Mouse (Mus musculus) E14TG2a.4 (cell line): ENCODE measurements at regions not wholly inside any gene's neighbourhood (a gene's known extent, or its start where the extent isn't known, plus 50 kb on each side); places are given as distances from the start of the nearest gene placed in this dataset.

Experiments
- H3K27me3 ChIP-seq: 2 replicates; pipeline ENCODE4 v1.6.1; 2014; ENCODE audit warnings: low read length, control low read depth; ENCODE audit not compliant: insufficient read depth
- H3K36me3 ChIP-seq: 2 replicates; pipeline ENCODE4 v1.6.1; 2014; ENCODE audit warnings: low read length, control low read depth; ENCODE audit not compliant: insufficient read depth
- H3K4me1 ChIP-seq: replicated peaks from 2 replicates; pipeline ENCODE4 v1.6.1; 2014; ENCODE audit warnings: low read depth, low read length, control low read depth
- H3K4me3 ChIP-seq: replicated peaks from 2 replicates; pipeline ENCODE4 v1.5.1; 2014; ENCODE audit warnings: mild to moderate bottlenecking, low read length
- H3K9me3 ChIP-seq: 2 replicates; pipeline ENCODE4 v1.6.1; 2014; ENCODE audit warnings: low read length, control low read depth
- CTCF ChIP-seq: conservative IDR thresholded peaks from 2 replicates; pipeline ENCODE4 v1.5.1; 2014; ENCODE audit warnings: low read length
- NANOG ChIP-seq: IDR thresholded peaks from 2 replicates; pipeline ENCODE4 v1.6.1; 2014; ENCODE audit warnings: borderline replicate concordance, low read length, mixed read lengths
- POU5F1 ChIP-seq: IDR thresholded peaks from 2 replicates; pipeline ENCODE4 v1.6.1; 2014; ENCODE audit warnings: low read length, borderline replicate concordance

DNA sequence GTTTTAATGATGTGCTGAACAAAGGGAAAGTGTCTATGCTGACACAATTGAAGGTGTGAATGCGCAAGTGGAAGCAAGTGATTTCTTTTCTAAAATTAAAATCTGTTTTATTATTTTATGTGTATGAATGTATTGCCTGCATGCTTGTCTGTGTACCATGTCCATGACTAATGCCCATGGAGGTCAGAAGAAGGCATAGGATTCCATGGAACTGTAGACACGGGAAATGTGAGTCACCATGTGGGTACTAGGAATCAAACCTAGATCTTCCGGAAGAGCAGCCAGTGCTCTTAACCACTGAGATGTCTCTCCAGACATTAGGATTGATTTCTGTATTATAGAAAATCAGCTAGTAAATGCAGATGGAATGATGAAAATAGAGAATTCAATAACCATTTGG is 134.9 kb upstream of the Pgrmc2 start:
- Histone ChIP-seq H3K4me3 (no peak overlapping the region), H3K27me3 (no peaks in the 10 kb centered on the region), H3K9me3 (peaks cover 5% of the 10 kb centered on the region; the same call in 1 of the 2 replicates), H3K36me3 (no peaks in the 10 kb centered on the region), H3K4me1 (no peaks in the 10 kb centered on the region)
- TF ChIP-seq NANOG (no peak), CTCF (no peak), POU5F1 (no peak)

DNA sequence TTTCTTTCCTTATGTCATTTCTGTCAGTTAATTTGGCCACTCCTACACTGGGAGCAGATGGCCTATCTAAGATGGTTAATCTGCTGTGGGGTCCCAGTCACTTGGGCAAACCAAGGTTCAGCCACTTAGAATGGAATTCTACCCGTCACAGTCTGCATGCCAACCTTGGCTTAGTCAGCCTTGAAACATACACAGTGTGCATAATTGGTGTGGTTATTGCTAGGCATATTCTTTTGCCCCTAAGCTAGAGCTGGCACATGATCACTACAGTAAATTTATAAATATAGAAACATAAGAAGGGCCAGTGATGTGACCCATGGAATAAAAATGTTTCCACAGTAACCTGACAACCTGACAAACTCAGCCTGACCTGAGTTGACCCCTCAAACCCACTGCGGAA is 130.7 kb upstream of the Pgrmc2 start:
- TF ChIP-seq CTCF: no peak
- TF ChIP-seq NANOG: no peak
- no peak for TF ChIP-seq POU5F1
- Histone ChIP-seq H3K27me3 (no peaks in the 10 kb centered on the region), H3K4me1 (no peaks in the 10 kb centered on the region), H3K9me3 (peaks cover 5% of the 10 kb centered on the region; the same call in 1 of the 2 replicates), H3K4me3 (no peak overlapping the region), H3K36me3 (no peaks in the 10 kb centered on the region)

DNA sequence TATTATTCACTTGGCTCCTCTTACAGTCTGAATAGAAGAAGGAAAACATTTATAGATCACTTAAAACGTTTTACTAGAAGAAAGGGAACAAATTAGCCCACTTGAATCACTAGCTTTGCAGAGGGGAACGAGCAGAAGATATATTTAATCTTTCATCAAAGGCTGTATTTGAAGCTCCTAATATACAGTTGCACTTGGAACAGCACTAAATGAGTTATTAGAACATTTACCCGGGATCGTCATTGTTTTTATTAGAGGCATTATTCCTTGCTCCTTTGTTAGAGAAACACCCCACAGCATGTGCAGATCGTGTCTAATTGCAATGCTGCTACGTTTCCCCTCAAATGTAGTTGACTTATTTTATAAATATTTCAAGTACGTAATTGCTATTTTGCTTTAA is 127.5 kb upstream of the Pgrmc2 start:
- Histone ChIP-seq H3K4me1 (no peaks in the 10 kb centered on the region), H3K9me3 (no peaks in the 10 kb centered on the region), H3K27me3 (no peaks in the 10 kb centered on the region), H3K4me3 (no peak overlapping the region), H3K36me3 (no peaks in the 10 kb centered on the region)
- TF ChIP-seq CTCF: no peak
- TF ChIP-seq POU5F1: no peak
- TF ChIP-seq NANOG: no peak

DNA sequence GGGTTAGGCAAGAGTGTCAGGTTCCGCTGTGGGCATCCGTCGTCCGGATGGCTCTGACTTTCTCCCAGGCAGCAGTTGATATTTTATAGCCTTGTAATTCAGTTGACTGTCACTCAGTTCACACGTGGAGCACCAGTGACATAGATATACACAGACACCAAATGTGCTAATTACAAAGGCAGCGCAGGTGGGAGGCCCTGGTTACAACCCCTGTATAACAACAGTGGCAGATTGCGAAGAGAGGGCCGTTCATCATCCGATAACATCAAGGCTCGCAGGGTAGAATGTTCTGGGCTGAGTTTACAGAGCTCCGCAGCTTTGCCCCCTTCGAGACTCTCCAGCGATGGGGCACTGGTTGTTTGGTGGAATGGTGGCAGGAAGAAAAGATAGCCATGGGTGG is 120.0 kb upstream of the Pgrmc2 start:
- Histone ChIP-seq H3K9me3 (peaks cover 4% of the 10 kb centered on the region; the same call in 1 of the 2 replicates), H3K27me3 (peaks cover 2% of the 10 kb centered on the region; the same call in 1 of the 2 replicates), H3K36me3 (no peaks in the 10 kb centered on the region), H3K4me3 (no peak overlapping the region), H3K4me1 (no peaks in the 10 kb centered on the region)
- no peak for TF ChIP-seq POU5F1
- TF ChIP-seq CTCF: no peak
- TF ChIP-seq NANOG: no peak

DNA sequence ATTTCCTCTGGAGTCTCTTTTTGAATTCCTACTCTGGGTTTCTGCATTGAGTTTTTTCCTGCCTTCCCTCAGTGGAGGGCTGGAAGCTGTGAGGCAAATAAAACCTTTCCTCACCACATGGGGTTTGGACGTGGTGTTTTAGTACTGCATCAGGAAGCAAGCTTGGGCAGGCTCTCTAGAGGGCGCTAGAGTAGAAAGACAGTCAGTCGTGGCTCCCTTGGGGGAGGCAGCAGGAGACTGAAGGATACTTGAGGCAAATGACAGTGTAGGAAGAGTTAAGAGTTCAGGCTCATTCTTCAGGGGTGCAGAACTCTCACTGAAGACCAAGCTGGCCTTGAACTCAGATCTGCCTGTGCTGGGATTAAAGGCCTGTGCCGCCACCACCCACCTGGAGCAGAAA is 118.9 kb upstream of the Pgrmc2 start:
- TF ChIP-seq POU5F1 (no peak), CTCF (peak; percentile 51)
- peaks cover 2% of the 10 kb centered on the region; the same call in 1 of the 2 replicates for H3K27me3 ChIP-seq
- H3K4me3 ChIP-seq: no peak overlapping the region
- H3K9me3 ChIP-seq: peaks cover 4% of the 10 kb centered on the region; the same call in 1 of the 2 replicates
- H3K4me1 ChIP-seq: no peaks in the 10 kb centered on the region
- no peaks in the 10 kb centered on the region for H3K36me3 ChIP-seq

DNA sequence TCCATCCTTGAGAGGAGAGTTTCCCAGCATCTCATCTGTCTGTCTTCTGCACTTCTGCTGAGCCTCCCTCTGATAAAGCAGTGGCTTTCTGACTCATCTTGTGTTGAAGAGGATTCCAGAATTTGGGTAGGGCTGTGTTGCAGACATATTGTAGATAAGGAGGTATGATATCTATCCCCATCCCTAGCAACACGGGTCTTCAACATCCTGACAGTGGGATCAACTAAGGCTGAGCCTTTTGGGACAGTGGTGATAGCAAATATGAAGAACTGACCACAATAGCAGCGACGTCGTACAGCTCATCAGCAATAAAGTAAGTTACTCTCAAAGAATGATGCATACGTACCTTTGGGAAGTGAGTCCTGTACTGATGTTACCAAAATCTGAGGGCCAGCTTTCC is 117.2 kb upstream of the Pgrmc2 start:
- Histone ChIP-seq H3K4me3 (no peak overlapping the region), H3K27me3 (peaks cover 2% of the 10 kb centered on the region; the same call in 1 of the 2 replicates), H3K36me3 (no peaks in the 10 kb centered on the region), H3K9me3 (peaks cover 4% of the 10 kb centered on the region; the same call in 1 of the 2 replicates), H3K4me1 (peaks cover 1% of the 10 kb centered on the region; the same call in 1 of the 2 replicates)
- TF ChIP-seq NANOG (no peak), CTCF (no peak), POU5F1 (no peak)

DNA sequence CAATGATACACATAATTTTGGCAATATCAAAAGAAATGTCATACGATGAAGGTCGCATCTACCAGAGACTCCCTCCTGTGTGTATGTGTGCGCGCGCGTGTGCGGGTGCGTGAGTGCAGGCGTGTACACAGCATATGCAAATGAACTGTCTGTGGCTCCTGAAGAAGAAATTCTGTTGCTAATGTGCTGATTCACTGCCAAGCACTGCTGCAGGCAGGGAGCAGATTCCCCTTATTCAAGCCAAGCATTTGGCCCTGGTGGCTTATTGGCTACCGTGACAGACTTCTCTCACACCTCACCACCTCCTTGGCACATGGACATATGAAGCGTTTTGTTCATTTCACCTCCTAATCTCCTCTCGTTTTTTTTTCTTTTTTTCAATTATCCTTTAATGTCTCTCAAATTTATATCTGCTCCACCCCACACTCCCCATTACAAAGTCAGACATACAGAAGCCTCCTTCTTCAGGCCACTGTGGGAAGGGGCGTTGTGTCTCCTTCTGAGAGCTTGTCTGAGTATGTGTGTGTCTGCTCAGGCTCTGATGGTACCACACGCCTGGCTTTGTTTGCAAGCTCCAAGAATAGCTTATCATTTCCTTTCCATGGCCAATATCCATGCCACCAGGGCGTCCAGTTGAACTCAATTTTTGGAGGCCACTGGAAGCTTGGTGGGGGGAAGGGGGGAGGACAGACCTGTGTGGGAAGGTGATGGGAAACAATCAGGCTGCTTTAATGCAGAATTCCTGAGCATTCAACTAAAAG is 115.5 kb upstream of the Pgrmc2 start:
- no peaks in the 10 kb centered on the region for H3K36me3 ChIP-seq
- H3K4me1 ChIP-seq: peaks cover 9% of the 10 kb centered on the region
- TF ChIP-seq CTCF: no peak
- peaks cover 4% of the 10 kb centered on the region; the same call in 1 of the 2 replicates for H3K9me3 ChIP-seq
- H3K27me3 ChIP-seq: peaks cover 2% of the 10 kb centered on the region; the same call in 1 of the 2 replicates
- H3K4me3 ChIP-seq: no peak overlapping the region

DNA sequence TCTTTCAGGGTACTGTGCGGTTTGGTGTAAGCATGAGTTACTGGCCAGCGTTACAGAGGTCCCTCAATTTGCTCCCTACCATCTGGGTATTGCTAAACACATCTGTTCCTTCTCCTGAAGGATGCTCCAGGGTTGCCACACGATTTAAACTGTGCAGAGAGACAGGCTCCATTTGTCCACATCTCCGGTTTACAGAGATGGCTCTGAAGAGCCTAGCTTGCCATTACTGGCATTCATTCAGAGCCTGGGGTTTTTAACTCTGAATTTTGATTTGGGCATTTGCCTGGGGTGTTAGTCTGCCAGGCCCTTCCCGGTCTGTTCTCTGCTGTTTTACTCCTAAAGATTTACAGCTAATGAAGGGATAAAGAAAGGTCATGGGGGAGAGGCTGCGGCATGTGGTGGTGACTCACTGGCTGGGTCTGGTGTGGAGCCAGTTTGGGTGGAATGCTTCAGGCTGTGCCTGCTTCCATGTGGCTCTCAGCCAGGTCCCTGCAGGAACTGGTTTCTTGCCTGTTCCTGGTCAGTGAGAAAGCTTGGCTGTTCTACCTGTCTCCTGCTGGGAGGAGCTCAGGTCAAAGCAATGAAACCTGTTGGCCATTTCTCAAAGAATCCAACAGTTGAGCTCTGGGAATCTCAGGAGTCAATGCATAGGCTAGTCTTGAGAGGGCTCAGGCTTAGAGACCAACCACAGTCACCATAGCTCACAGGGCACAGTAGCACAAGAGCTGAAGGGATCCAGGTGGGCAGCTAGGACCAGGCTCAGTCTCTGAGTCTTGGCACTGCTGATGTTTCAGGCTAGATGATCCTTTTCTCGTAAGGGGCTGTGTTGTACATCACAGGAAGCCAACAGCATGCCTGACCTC is 112.5 kb upstream of the Pgrmc2 start:
- H3K36me3 ChIP-seq: no peaks in the 10 kb centered on the region
- H3K27me3 ChIP-seq: peaks cover 2% of the 10 kb centered on the region; the same call in 1 of the 2 replicates
- TF ChIP-seq POU5F1 (no peak), CTCF (no peak), NANOG (no peak)
- peaks cover 9% of the 10 kb centered on the region for H3K4me1 ChIP-seq
- H3K4me3 ChIP-seq: no peak overlapping the region
- peaks cover 21% of the 10 kb centered on the region for H3K9me3 ChIP-seq
